Mouse (Mus musculus) urinary bladder, postnatal 14 days (tissue): ENCODE results near the gene Gfm2.

Source experiments
- DNase-seq: peaks from one replicate; pipeline ENCODE4 v3.0.0; 2021; ENCODE audit warnings: low spot score

The Gfm2 gene

DNA sequence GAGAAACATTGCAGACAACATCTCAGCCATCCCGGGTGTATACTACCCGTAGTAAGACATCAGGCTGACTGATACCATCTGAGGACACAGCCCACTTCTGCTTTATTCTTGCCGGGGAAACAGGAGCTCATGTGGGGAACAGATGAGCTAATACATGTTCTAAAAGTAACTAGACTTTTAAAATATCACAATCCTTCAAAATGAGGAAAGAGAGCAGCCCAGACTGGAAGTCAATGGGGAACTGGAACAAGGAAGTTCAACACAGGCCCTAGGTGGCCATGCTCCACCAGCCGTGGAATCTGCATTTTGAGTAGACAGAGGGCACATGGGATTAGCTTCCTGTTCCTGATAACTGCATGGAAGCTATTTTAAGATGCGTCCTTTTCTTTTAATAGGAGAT, 50.0 kb downstream of the Gfm2 start:
- DNase-seq = no peak

DNA sequence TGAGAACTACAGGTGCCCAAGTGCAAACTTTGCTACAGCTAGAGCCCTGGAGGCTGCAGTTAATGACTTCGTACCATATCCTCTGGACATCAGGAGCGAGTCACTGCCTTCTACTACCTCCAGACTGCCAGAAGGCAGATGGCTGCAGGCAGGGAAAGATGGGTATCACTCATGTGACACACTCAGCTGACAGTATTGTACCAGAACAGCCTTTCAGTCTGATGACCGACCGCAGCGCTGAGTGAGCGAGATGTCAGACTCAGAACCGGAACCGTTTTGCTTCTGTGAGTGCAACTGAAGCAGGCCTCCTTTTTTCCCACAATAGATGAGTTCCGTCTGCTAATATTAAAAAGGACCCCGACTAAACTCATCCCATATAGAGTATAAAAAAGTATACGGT, 54.9 kb downstream of the Gfm2 start:
- no peak for DNase-seq

DNA sequence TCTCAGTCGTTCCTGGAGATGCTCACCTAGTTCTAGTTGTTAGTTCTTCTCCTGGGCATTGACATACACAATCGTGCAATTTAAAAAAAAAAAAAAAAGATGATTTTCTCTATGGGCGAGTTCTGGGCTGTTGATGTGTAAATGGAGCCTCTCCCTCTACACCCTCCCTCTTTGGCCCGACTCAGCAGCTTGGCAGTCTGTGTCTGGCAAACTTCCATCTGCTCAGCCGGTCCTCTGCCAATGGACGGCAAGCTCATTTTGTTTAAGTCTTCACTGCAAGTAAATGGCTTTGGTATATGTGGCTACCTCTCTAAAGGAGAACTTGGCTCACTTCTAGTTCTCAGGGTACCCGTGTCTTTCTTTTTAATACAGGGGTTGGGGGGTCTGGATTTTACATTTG, 55.7 kb downstream of the Gfm2 start:
- DNase-seq = peak; percentile 71

DNA sequence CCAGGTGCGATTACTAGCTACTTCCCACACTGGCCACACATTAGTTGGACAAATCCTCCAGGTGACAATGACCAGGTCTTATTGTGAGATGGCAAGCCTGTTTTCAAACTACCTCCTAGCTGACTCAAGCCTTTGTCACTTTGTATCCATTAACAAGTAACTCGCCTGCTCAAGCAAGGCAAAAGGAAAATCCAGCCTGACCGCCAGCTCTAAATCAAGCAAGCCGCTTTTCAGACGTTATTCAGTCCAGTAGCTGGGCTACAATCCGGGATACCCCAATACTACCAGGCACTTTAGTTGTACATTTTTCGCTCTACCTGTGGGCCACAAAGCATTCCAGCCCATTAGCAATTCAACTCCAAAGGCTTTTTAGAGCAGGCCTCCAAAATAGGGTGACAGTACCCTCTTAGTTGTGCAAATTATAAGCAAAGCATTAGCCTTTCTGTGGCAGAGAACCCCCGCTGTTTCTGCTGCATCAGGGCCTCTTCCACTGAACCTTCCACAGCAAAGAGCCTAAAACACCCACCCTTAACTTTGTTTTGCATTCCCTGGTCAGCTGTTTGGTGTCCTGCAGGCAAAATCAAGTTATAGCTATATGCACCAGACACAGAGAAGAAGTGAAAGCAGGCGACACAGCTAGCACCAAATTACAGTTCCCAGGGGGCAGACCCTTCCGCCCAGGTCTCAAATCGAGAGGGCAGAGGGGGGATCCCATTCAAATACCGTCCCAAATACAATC, 58.6 kb downstream of the Gfm2 start:
- DNase-seq = no peak

DNA sequence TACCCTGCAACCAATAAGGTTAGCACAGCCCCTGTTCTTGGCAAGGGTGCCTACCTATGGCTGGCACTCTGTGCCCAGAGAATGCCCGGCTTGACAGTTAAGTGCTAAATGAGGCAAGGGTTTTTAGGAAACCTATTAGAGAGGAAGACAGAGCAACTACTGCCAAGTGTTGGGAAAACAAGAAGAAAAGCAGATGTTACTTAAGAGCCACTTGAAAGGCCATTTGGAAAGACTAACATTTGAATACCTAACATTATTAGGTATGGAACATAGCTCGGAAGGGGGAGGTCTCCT, 59.1 kb downstream of the Gfm2 start:
- no peak for DNase-seq

DNA sequence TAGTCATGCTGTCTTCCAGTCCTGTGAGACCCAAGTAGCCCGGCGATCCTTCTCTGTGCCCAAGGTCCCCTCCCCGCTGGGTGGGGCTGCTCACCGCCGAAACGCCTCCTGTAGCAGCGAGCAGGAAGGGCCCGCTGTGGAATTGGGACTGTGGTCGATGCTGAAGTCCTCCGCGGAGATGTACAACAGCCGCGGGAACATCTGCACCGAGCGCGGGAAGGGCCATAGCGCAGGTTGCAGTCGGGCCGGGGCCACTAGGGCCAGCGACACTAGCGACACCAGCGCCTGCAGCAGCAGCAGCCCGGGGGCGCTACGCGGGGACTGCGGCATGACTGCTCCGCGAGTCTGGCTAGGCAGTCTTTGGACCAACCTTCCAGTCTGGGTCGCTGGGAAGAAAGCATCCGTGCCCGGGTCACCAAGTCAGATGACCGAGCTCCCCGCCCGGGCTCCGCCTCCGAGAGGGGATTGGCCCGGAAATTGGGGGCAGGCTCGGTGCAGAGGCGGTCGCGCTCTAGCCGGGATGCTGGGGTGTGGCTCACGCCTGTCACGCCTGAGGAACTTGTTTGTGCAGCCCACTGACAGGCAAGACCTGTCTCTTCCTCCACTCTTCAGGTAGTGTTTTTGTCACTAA, 60.3 kb downstream of the Gfm2 start, which contains the start of gene Hexb:
Gene Hexb, minus strand, starts transcription at position 426 of the 631 bp plus-strand sequence.
- peak; percentile 95 for DNase-seq

DNA sequence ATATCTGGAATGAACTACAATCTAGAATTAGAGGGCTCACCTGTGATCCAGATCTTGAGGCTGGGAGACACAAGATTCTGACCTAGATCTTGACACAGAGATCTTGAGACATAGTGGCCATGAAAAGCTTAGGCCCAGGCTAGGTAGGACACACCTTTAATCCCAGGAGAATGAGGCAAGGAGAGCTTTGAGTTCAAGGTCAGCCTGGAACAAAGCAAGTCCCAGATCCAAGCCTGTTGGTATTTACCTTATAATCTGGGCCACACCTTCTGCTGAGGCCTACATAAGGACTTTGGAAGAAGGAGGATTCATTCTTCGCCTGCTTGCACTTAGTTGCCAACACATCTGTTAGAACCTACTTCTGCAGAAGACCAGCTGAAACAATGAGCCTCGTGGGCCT, 61.4 kb downstream of the Gfm2 start:
- DNase-seq = no peak

DNA sequence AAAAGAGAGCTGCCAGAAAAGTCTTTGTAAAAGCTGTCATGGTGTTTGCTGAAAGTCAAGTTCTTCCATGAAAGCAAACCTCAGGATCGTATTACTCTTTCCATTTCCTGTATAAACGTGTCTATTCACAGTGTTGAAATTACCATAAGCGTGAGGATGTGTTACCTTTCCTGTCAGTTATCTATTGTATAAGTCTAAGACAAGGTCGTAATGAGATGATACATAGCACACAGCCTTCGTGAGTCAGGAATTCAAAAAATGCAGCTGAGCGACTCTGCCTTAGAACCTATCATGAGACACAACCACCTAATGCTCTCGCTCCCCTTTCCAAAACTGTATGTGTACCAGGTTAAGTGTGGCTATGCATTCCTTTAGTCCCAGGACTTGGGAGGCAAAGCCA, 63.3 kb downstream of the Gfm2 start:
- DNase-seq = no peak

DNA sequence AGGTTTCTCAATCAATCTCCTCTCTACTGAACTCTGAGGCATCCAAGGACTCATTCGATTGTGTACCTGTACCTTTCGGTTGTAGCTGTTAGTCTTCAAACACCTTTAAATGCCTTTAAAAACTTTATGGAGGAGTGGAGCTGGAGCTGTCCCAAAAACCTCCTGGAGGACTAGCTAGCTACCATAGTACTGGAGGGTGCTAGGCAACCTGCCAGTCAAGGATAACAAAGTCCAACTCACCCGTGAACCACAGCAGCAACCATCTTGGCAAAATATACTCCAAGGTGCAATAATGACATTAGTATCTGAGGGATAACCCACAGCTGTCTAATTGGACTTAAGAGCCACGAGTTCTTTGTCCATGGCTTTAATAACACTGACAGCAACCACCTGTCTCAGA, 64.2 kb downstream of the Gfm2 start:
- DNase-seq = no peak

DNA sequence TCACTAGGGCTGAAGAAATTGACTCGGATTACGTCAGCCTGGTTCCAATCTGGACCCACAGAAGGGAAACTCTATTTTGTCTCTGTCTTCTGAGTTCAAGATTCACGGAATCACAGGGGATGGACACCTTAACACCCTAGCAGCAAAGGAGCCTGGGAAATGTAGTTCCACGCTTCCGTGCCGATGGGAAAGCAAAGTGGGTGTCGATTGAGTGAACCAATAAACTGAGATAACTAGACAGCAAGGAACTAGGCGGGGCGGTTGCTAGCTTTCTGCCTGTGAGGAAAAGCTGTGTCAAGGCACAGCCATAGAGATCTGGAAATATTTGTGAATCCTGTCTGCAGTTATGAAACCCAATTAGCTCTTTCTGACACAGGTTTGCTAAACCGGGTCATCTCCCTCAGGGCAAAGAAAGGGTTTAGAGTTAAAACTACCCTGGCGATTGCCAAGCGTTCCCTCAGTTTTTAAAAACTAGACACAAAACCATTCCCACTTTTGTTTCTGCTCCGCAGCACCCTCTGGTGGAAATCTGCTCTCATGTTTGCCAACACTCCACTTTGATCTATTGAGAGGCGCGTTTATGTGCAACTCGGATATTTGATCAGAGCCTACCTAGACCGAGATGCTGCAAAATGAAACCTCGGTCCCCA, 67.4 kb downstream of the Gfm2 start:
- DNase-seq = peak; percentile 90

DNA sequence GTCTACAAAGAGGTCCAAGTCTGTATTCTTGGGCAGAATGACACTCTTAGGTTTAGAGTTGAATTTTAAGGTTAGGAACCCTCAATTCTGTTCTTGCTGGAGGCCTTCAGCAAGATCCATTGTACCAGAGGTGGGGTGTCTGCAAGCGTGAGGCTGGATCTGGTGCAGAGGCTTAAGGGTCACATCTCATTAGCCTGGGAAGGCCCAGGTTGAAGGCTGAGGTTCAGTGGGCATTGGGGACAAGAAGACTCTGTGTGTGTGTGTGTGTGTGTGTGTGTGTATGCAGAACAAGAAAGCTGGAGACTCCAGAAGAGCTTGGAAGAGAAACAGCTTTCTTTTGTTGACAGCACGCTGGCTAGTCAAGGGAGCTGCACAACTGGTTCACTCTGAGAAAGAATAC, 68.3 kb downstream of the Gfm2 start:
- DNase-seq = no peak

DNA sequence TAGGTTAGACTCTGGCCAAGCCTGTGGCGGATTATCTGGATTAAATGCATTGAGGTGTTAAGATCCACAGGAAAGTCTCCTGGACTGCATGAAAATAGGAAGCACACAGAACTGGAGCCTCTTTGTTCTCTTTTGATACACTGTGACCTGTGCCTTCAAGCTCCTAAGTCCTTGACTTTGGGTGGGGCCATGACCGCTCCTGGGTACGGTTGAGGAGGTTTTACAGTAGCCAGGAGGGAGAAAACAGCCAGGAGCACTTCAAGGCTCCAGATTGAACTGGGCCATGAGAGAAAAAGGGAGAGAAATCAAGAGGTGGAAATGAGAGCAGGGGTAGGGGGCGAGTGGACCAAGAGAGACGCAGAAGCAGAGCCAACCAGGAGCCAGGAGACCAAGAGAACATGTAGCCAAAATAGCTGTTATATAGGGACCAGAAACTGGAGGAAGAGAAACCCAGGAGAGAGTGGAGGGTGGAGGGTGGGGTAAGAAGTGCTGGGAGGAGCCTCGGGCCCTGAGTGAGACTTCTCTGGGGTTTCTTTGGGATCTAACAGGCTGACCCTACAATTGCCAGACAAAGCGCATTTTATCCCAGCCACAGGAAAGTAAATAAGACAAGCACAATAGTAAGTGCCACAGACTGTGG, 69.9 kb downstream of the Gfm2 start:
- no peak for DNase-seq

DNA sequence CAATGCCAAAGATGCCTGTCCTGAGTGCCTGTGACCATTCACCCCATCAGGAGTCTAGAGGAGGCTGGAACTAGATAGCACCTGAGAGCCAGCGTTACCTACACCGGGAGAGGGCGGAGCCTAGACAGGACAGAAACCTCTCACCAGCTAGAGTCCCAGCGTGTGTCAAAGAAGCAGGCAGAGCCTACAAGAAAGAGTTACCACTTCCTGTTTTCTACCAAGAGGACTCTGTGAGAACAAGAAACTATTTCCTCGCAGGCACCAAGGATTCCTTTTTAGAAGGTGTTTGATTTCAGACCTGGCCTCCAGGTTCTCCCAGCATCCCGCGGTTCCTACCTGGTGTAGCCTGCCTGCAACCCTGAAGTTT, 70.4 kb downstream of the Gfm2 start:
- DNase-seq = no peak

DNA sequence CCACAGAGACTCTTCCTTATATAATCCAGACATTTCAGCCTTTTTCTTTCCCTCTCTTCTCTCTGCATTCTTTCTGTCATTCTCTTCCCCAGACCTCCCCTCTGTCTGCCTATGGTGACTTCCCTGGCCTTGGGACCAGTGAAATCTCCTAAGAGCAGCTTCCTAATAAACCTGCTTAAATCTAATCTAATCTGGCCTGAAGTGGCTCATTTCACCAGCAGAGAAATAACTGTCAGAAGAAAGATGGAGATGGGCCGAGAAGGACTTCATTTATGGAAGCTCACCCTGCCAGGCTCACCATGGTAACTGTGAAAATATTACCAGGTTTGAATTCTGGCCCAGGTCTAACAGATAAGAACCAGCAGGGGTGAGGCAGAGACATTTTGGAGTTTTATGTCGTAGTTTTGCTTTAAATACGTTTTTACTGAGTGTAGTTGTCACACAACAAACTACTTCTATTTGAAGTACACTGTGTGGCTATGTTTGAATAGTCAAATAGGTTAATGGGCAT, 70.8 kb downstream of the Gfm2 start:
- no peak for DNase-seq

DNA sequence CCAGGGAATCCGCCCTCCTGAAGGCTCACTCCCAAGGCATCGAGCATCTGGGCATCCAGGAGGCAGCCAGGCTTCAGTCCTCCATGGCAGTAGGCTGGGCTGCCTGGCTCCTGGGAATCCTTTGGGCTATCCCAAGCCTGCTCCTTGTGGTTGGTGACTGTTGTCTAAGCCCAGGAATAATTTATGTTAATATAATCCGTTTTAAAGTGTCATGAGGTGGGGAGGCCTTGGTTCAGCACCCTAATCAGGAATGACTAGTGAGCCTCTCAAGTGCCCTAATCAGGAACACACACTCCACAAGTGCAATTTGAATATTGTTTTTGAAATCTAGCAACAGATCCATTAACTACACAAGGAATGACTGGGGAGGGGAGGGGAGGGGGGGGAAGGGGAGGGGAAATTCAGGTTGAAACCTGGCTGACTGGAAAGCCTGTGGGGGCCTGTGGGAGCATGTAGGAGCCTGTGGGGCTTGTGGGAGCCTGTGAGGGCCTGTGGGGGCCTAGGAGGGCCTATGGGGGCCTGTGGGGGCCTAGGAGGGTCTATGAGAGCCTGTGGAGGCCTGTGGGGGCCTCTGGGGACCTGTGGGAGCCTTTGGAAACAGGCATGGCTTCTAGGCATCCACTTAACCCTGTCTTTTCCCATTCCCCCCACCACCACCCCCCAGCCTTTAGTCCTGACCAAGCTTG, 77.0 kb downstream of the Gfm2 start:
- no peak for DNase-seq

DNA sequence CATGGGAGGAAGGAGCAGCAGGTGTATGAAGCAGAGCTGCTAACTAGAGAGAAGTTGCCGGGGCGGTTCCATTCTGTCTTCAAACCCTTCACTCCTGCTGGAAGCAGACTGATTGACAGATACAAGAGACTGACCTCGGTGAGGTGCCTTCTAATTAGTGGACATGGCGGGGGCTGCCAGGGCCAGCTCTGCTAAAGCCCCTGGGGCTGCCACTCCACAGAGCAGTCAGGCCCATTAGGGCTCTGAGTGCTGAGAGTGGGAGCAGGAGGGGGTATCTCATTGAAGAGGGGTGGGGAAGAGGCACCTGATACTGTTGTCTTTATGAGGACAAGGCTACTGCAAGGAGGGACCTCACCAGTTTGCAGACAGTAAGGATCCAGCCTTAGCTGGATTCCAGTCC, 77.8 kb downstream of the Gfm2 start:
- no peak for DNase-seq

DNA sequence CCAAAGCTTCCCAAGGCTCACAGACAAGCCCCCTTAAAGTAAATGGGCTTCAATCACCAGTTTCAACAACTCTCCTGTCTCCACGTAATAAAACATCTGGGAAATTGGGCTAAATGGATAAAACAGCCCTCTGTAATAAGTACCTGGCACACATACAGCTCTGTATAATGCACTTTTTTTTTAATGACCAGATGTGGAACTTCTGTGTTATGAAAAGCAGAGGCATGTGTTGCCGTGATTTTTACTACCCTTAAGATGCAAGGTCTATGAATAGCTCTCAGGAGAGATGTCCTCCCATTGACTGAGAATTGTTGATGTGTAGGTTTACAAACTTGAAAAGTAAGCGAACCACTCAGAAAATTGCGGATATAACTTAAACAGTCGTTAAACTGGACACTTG, 78.5 kb downstream of the Gfm2 start:
- no peak for DNase-seq

DNA sequence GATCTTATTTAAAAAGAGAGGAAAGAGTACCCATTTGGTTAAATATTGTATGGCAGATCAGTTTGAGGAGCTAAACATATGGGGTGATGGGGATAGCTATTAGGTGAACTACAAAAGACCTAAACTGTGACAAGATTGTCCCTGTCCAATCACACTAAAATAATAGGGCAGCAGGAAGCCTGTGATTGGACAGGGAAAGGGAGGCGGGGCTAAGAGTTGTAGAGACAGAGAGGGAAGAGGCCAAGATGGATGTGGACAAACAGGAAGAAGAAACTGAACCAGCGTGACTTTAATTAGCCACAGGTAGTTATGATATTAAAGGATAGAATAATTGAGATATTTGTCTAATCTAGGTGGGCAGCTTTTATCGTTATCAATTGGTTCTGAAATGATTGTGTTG, 82.3 kb downstream of the Gfm2 start:
- DNase-seq = no peak

DNA sequence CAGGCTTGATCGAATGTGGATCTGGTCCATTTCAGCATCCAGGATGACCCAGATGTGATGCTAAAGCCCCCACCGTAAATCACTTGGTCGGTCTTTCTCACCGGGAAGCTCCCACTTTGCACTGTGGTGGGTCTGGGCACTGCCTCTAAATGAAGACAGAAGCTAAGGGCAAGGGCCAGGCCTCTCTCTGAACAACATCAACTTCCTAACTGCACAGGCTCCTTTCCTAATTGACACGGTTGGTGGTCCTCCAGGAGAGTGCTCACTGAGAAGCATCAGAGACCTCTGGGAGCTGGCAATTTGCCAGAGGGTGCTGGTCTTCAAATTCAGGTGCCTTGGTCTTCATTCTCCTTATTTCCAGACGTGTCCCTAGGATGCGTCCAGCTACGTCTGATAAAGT, 86.1 kb downstream of the Gfm2 start:
- no peak for DNase-seq

DNA sequence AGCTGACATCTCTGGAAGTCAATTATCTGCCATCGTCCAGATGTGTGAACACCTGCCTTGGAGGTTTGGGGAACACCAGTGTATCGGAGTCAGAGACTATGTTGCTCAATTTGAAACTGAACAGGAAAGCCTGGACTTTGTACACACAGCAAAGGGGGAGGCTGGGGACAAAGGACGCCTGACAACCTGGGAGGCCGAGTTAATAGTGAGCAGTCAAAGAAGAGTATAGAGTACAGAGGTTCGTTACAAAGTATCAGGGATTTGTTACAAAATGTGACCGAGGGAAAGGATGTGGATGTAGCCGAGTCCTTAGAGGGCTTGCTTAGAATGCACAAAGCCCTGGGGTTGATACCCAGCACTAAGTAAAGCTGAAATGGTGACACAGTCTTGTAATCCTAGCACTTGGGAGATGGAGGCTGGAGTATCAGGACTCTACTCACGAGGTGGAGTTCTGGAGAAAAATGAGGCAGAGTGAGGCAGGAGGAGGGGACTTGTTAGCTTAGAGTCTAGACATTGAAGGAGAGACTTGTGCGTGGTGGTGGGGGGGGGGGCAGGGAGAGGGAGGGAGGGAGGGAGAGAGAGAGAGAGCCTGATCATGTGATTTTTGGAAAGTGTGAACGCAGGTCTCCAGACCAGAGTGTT, 86.7 kb downstream of the Gfm2 start:
- DNase-seq = no peak

DNA sequence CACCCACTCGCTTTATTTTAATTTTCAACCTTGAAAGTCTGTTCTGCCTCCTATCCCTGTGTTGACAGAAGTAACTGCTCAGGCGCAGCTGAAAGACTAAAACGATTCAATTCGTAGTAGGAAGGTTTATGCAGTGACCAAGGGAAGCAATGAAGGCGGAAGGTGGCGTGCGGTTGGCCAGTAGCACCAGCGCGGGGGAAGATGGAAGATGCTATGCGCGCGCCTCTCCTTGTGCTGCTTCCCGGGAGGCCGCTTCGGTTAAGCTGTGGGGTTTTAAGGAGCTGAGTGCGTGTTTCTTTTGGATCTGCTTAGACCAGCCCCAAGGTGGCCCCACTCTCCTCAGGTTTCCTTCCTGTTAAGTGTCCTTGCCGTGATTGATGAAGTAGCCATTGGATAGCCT, 87.4 kb downstream of the Gfm2 start:
- DNase-seq = no peak

DNA sequence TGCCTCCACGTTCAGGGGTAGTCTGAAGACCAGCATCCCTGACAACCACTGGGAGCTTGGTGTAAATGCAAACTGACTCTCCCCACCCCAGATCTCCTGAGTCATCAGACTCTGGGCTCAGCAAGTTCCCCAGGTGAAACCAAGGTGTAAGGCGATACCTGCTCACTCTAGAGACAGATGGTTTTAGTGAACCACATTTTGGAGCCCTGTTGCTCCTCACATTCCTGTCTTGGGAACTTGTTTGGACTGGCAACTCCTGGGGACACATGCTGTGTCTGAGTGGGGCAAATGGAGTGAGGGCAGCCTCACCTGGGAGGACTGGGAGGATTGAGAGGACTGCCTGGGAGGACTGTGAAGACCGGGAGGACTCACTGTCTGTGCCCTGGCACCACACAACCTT, 90.1 kb downstream of the Gfm2 start:
- DNase-seq = no peak
